Mouse (Mus musculus) heart, embryonic 12.5 days (tissue): Measurements from ENCODE around the gene Bpgm. TPM values are rescaled to one million over a fixed set of nuclear protein-coding genes. Genes with fewer than 3 reads are reported as not detected.

Source experiments
- ATAC-seq: fragments of 200-750 bp; cut with Nextera tagmentation; 2 replicates; pipeline ENCODE4 v1.8.0; 2017; ENCODE audit warnings: moderate TSS enrichment, moderate library complexity; ENCODE audit not compliant: insufficient number of reproducible peaks, low FRiP score
- H3K27ac ChIP-seq: fragments of 300-500 bp; sonication (generic); 2 replicates; pipeline ENCODE4 v1.5.1; 2016; ENCODE audit warnings: mild to moderate bottlenecking, moderate library complexity; ENCODE audit not compliant: poor library complexity, severe bottlenecking
- H3K27me3 ChIP-seq: fragments of 300-500 bp; sonication (generic); replicated peaks from 2 replicates; pipeline ENCODE4 v1.6.1; 2016; ENCODE audit warnings: mild to moderate bottlenecking, moderate library complexity
- H3K36me3 ChIP-seq: fragments of 300-500 bp; sonication (generic); 2 replicates; pipeline ENCODE4 v1.6.1; 2016; ENCODE audit warnings: mild to moderate bottlenecking, moderate library complexity
- H3K4me1 ChIP-seq: fragments of 300-500 bp; sonication (generic); replicated peaks from 2 replicates; pipeline ENCODE4 v1.6.1; 2016; ENCODE audit warnings: mild to moderate bottlenecking
- H3K4me2 ChIP-seq: fragments of 300-500 bp; sonication (generic); 2 replicates; pipeline ENCODE4 v1.6.1; 2016; ENCODE audit warnings: mild to moderate bottlenecking, moderate library complexity
- H3K4me3 ChIP-seq: fragments of 300-500 bp; sonication (generic); 2 replicates; pipeline ENCODE4 v1.5.1; 2016; ENCODE audit warnings: mild to moderate bottlenecking
- H3K9ac ChIP-seq: fragments of 300-500 bp; sonication (generic); 2 replicates; pipeline ENCODE4 v1.6.1; 2016; ENCODE audit warnings: mild to moderate bottlenecking, moderate library complexity
- H3K9me3 ChIP-seq: fragments of 300-500 bp; sonication (generic); replicated peaks from 2 replicates; pipeline ENCODE4 v1.6.1; 2016; ENCODE audit warnings: mild to moderate bottlenecking, moderate library complexity
- WGBS: fragments of 180-500 bp; shearing (Covaris S2); methylation state at CpG from one replicate; pipeline ENCODE4 v1.1.7; 2016; 5-methylcytosine and 5-hydroxymethylcytosine counted together
- polyA plus RNA-seq: library from polyadenylated mRNA; unstranded; fragments of >200 nt; fragmentation: Nextera tagmentation; extraction: Ambion mirVana; gene quantifications from 2 replicates; pipeline ENCODE4 v1.2.1, GENCODE M21; 2016

Gene Bpgm
- polyA plus RNA-seq, 1 experiment from 2014 or later = 85.2 TPM

- no peaks in the 10 kb centered on the region for H3K36me3 ChIP-seq
- ATAC-seq = no peak
- H3K4me2 ChIP-seq = no peak overlapping the region
- WGBS = 69% methylated on average over 9 of the region's 9 CpGs
- H3K27ac ChIP-seq = no peak overlapping the region
- no peak overlapping the region for H3K4me3 ChIP-seq
- H3K9ac ChIP-seq = no peak overlapping the region
- peaks cover 5% of the 10 kb centered on the region for H3K4me1 ChIP-seq
- no peaks in the 10 kb centered on the region for H3K9me3 ChIP-seq
- no peaks in the 10 kb centered on the region for H3K27me3 ChIP-seq
Observed at GRCm38 (mm10) chr6:34554291-34554997, 78.4 kb downstream of the Bpgm start.

Other genes with a start within 250 kb of the Bpgm start
- 176 and 177 TPM in 2 replicates for gene Akr1b3, start 158.7 kb upstream of the Bpgm start, polyA plus RNA-seq
- gene Akr1b8, start 122.1 kb upstream of the Bpgm start, polyA plus RNA-seq = 15.3 and 16.0 TPM in 2 replicates
- 54.9 and 62.0 TPM in 2 replicates for gene Akr1b10, start 92.0 kb upstream of the Bpgm start, polyA plus RNA-seq
- gene Akr1b7, start 63.9 kb upstream of the Bpgm start, polyA plus RNA-seq = 0.13 and 0.14 TPM in 2 replicates
- 161 and 164 TPM in 2 replicates for gene Cald1, start 122.3 kb downstream of the Bpgm start, polyA plus RNA-seq